Mouse (Mus musculus): ENCODE measurements around the gene Pde5a. TPM values are rescaled to one million over a fixed set of nuclear protein-coding genes. Genes with fewer than 3 reads are reported as not detected.

Pde5a gene
- polyA plus RNA-seq, 1 experiment from 2014 or later = 0.83 TPM

- 57% methylated on average over 2 of the region's 2 CpGs for WGBS (ENCODE audit: insufficient replicate concordance)
- ATAC-seq (ENCODE audit: low read depth) = no peak
- Histone ChIP-seq H3K9me3 (replicated peaks; ENCODE audit: control insufficient read depth, low read length) (no peaks in the 10 kb centered on the region), H3K4me3 (ENCODE audit: low read depth, low read length) (no peak overlapping the region), H3K27ac (ENCODE audit: low read length) (no peak overlapping the region), H3K4me1 (ENCODE audit: control insufficient read depth, low read depth, low read length) (no peaks in the 10 kb centered on the region), H3K4me2 (ENCODE audit: low read depth, low read length) (no peak overlapping the region), H3K36me3 (ENCODE audit: control insufficient read depth, insufficient read depth) (no peaks in the 10 kb centered on the region), H3K27me3 (ENCODE audit: control insufficient read depth, insufficient read depth, low read depth, low read length) (no peaks in the 10 kb centered on the region), H3K9ac (ENCODE audit: low read depth, low read length) (no peak overlapping the region)
Measured at GRCm38 (mm10) chr3:122859829-122860228, 131.1 kb downstream of the Pde5a start.

GRCm38 (mm10) chr3:122860573-122861498, 132.1 kb downstream of the Pde5a start:
- no peak overlapping the region for H3K4me2 ChIP-seq (ENCODE audit: low read depth, low read length)
- H3K4me1 ChIP-seq (ENCODE audit: control insufficient read depth, low read depth, low read length) = no peaks in the 10 kb centered on the region
- no peak for ATAC-seq (ENCODE audit: low read depth)
- H3K27me3 ChIP-seq (ENCODE audit: control insufficient read depth, insufficient read depth, low read depth, low read length) = no peaks in the 10 kb centered on the region
- H3K36me3 ChIP-seq (ENCODE audit: control insufficient read depth, insufficient read depth) = no peaks in the 10 kb centered on the region
- 61% methylated on average over 12 of the region's 12 CpGs for WGBS (ENCODE audit: insufficient replicate concordance)
- H3K9me3 ChIP-seq (replicated peaks; ENCODE audit: control insufficient read depth, low read length) = no peaks in the 10 kb centered on the region
- H3K9ac ChIP-seq (ENCODE audit: low read depth, low read length) = no peak overlapping the region
- H3K4me3 ChIP-seq (ENCODE audit: low read depth, low read length) = no peak overlapping the region
- no peak overlapping the region for H3K27ac ChIP-seq (ENCODE audit: low read length)

GRCm38 (mm10) chr3:122865092-122865491, 136.3 kb downstream of the Pde5a start:
- ATAC-seq (ENCODE audit: low read depth) = no peak
- Histone ChIP-seq H3K27me3 (ENCODE audit: control insufficient read depth, insufficient read depth, low read depth, low read length) (no peaks in the 10 kb centered on the region), H3K9me3 (replicated peaks; ENCODE audit: control insufficient read depth, low read length) (no peaks in the 10 kb centered on the region), H3K9ac (ENCODE audit: low read depth, low read length) (no peak overlapping the region), H3K36me3 (ENCODE audit: control insufficient read depth, insufficient read depth) (no peaks in the 10 kb centered on the region), H3K4me1 (ENCODE audit: control insufficient read depth, low read depth, low read length) (no peaks in the 10 kb centered on the region), H3K4me2 (ENCODE audit: low read depth, low read length) (no peak overlapping the region), H3K27ac (ENCODE audit: low read length) (no peak overlapping the region), H3K4me3 (ENCODE audit: low read depth, low read length) (no peak overlapping the region)
- 66% methylated on average over 4 of the region's 4 CpGs for WGBS (ENCODE audit: insufficient replicate concordance)

- no peak for ATAC-seq (ENCODE audit: low read depth)
- no peak overlapping the region for H3K27ac ChIP-seq (ENCODE audit: low read length)
- 72% methylated on average over 1 of the region's 1 CpGs for WGBS (ENCODE audit: insufficient replicate concordance)
Measured at GRCm38 (mm10) chr3:122868270-122868669, 139.5 kb downstream of the Pde5a start.

GRCm38 (mm10) chr3:122871596-122871995, 142.8 kb downstream of the Pde5a start:
- Histone ChIP-seq H3K9me3 (replicated peaks; ENCODE audit: control insufficient read depth, low read length) (no peaks in the 10 kb centered on the region), H3K36me3 (ENCODE audit: control insufficient read depth, insufficient read depth) (no peaks in the 10 kb centered on the region), H3K4me1 (ENCODE audit: control insufficient read depth, low read depth, low read length) (no peaks in the 10 kb centered on the region), H3K27me3 (ENCODE audit: control insufficient read depth, insufficient read depth, low read depth, low read length) (no peaks in the 10 kb centered on the region), H3K27ac (ENCODE audit: low read length) (no peak overlapping the region), H3K4me2 (ENCODE audit: low read depth, low read length) (no peak overlapping the region), H3K9ac (ENCODE audit: low read depth, low read length) (no peak overlapping the region), H3K4me3 (ENCODE audit: low read depth, low read length) (no peak overlapping the region)
- ATAC-seq (ENCODE audit: low read depth) = no peak
- 35% methylated on average over 1 of the region's 1 CpGs for WGBS (ENCODE audit: insufficient replicate concordance)

More at GRCm38 (mm10) chr3:122868270-122868669, 139.5 kb downstream of the Pde5a start:
- H3K36me3 ChIP-seq (ENCODE audit: control insufficient read depth, insufficient read depth) = no peaks in the 10 kb centered on the region
- H3K9ac ChIP-seq (ENCODE audit: low read depth, low read length) = no peak overlapping the region
- no peak overlapping the region for H3K4me2 ChIP-seq (ENCODE audit: low read depth, low read length)
- no peaks in the 10 kb centered on the region for H3K9me3 ChIP-seq (replicated peaks; ENCODE audit: control insufficient read depth, low read length)
- no peaks in the 10 kb centered on the region for H3K4me1 ChIP-seq (ENCODE audit: control insufficient read depth, low read depth, low read length)
- no peaks in the 10 kb centered on the region for H3K27me3 ChIP-seq (ENCODE audit: control insufficient read depth, insufficient read depth, low read depth, low read length)
- no peak overlapping the region for H3K4me3 ChIP-seq (ENCODE audit: low read depth, low read length)

GRCm38 (mm10) chr3:122876870-122877269, 148.1 kb downstream of the Pde5a start:
- Histone ChIP-seq H3K36me3 (ENCODE audit: control insufficient read depth, insufficient read depth) (no peaks in the 10 kb centered on the region), H3K27ac (ENCODE audit: low read length) (no peak overlapping the region), H3K4me2 (ENCODE audit: low read depth, low read length) (no peak overlapping the region), H3K27me3 (ENCODE audit: control insufficient read depth, insufficient read depth, low read depth, low read length) (no peaks in the 10 kb centered on the region), H3K9me3 (replicated peaks; ENCODE audit: control insufficient read depth, low read length) (no peaks in the 10 kb centered on the region), H3K9ac (ENCODE audit: low read depth, low read length) (no peak overlapping the region), H3K4me1 (ENCODE audit: control insufficient read depth, low read depth, low read length) (no peaks in the 10 kb centered on the region), H3K4me3 (ENCODE audit: low read depth, low read length) (no peak overlapping the region)
- no peak for ATAC-seq (ENCODE audit: low read depth)
- 58% methylated on average over 2 of the region's 2 CpGs for WGBS (ENCODE audit: insufficient replicate concordance)

- ATAC-seq (ENCODE audit: low read depth) = no peak
- Histone ChIP-seq H3K36me3 (ENCODE audit: control insufficient read depth, insufficient read depth) (no peaks in the 10 kb centered on the region), H3K9me3 (replicated peaks; ENCODE audit: control insufficient read depth, low read length) (no peaks in the 10 kb centered on the region), H3K9ac (ENCODE audit: low read depth, low read length) (no peak overlapping the region), H3K4me2 (ENCODE audit: low read depth, low read length) (no peak overlapping the region), H3K4me1 (ENCODE audit: control insufficient read depth, low read depth, low read length) (no peaks in the 10 kb centered on the region), H3K27me3 (ENCODE audit: control insufficient read depth, insufficient read depth, low read depth, low read length) (no peaks in the 10 kb centered on the region), H3K4me3 (ENCODE audit: low read depth, low read length) (no peak overlapping the region), H3K27ac (ENCODE audit: low read length) (no peak overlapping the region)
- 66% methylated on average over 3 of the region's 3 CpGs for WGBS (ENCODE audit: insufficient replicate concordance)
Measured at GRCm38 (mm10) chr3:122877543-122877942, 148.8 kb downstream of the Pde5a start.

GRCm38 (mm10) chr3:122878705-122879315, 150.1 kb downstream of the Pde5a start:
- 69% methylated on average over 8 of the region's 8 CpGs for WGBS (ENCODE audit: insufficient replicate concordance)
- no peak for ATAC-seq (ENCODE audit: low read depth)

More at GRCm38 (mm10) chr3:122878705-122879315, 150.1 kb downstream of the Pde5a start:
- Histone ChIP-seq H3K27ac (ENCODE audit: low read length) (no peak overlapping the region), H3K9ac (ENCODE audit: low read depth, low read length) (no peak overlapping the region), H3K4me2 (ENCODE audit: low read depth, low read length) (no peak overlapping the region), H3K36me3 (ENCODE audit: control insufficient read depth, insufficient read depth) (no peaks in the 10 kb centered on the region), H3K27me3 (ENCODE audit: control insufficient read depth, insufficient read depth, low read depth, low read length) (no peaks in the 10 kb centered on the region), H3K4me1 (ENCODE audit: control insufficient read depth, low read depth, low read length) (no peaks in the 10 kb centered on the region), H3K9me3 (replicated peaks; ENCODE audit: control insufficient read depth, low read length) (no peaks in the 10 kb centered on the region), H3K4me3 (ENCODE audit: low read depth, low read length) (no peak overlapping the region)

Data from liver, embryonic 16.5 days (tissue).